Mouse (Mus musculus) T-helper 1 cell (primary cell): ENCODE results near the gene H2-M11.

Experiments used
- in situ Hi-C: fragments of 300-600 bp; cut with MboI, MseI; formaldehyde crosslinking; loops from one replicate; pipeline ENCODE4 v1.15.1; 2025; ENCODE audit warnings: high pct_unique_total_duplicates

The H2-M11 gene

GRCm38 (mm10) chr17:36546775-36547174, at the start of gene H2-M11:
Gene H2-M11 (plus strand): TSS chr17:36547075.
- in situ Hi-C loops, result no loop called here

- in situ Hi-C loops, result no loop called here
Measured at GRCm38 (mm10) chr17:36500435-36500834, 46.4 kb upstream of the H2-M11 start.

DNA sequence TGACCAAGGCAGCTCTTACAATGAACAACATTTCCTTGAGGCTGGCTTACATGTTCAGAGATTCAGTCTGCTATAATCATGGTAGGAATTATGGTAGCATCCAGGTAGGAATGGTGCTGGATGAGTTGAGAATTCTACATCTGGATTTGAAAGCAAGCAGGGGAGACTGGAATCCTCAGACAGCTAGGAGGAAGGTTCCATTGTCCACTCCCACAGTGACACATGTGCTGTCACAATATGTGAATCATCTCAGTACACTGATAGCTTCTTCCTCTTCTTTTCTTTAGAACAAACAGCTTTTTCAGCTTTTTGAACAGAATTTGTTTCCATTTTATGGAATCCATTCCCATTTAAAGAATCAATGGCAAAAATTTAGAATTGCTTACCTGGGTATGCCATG, 43.0 kb upstream of the H2-M11 start:
- in situ Hi-C loops, result no loop called here
